Mouse (Mus musculus) stomach, embryonic 16.5 days (tissue): ENCODE measurements at regions not wholly inside any gene's neighbourhood (a gene's known extent, or its start where the extent isn't known, plus 50 kb on each side); places are given as distances from the start of the nearest gene placed in this dataset.

Experiments used
- ATAC-seq: fragments of 200-750 bp; cut with Nextera tagmentation; 2 replicates; pipeline ENCODE4 v1.8.0; 2017; ENCODE audit warnings: moderate number of reproducible peaks, moderate TSS enrichment; ENCODE audit not compliant: insufficient read depth, low FRiP score
- H3K27ac ChIP-seq: fragments of 300-500 bp; sonication (generic); 2 replicates; pipeline ENCODE4 v1.5.1; 2014; ENCODE audit warnings: low read length
- H3K27me3 ChIP-seq: fragments of 300-500 bp; sonication (generic); 2 replicates; pipeline ENCODE4 v1.6.1; 2014; ENCODE audit warnings: low read length, control low read depth, mixed read lengths; ENCODE audit not compliant: control insufficient read depth, insufficient read depth
- H3K36me3 ChIP-seq: fragments of 300-500 bp; sonication (generic); 2 replicates; pipeline ENCODE4 v1.6.1; 2014; ENCODE audit warnings: low read length; ENCODE audit not compliant: control insufficient read depth, insufficient read depth
- H3K4me1 ChIP-seq: fragments of 300-500 bp; sonication (generic); 2 replicates; pipeline ENCODE4 v1.6.1; 2014; ENCODE audit warnings: low read length, control low read depth, mixed read lengths; ENCODE audit not compliant: control insufficient read depth, insufficient read depth
- H3K4me2 ChIP-seq: fragments of 300-500 bp; sonication (generic); 2 replicates; pipeline ENCODE4 v1.6.1; 2014; ENCODE audit warnings: low read depth, low read length, mixed read lengths
- H3K4me3 ChIP-seq: fragments of 300-500 bp; sonication (generic); replicated peaks from 2 replicates; pipeline ENCODE4 v1.5.1; 2014; ENCODE audit warnings: mild to moderate bottlenecking, low read length
- H3K9ac ChIP-seq: fragments of 300-500 bp; sonication (generic); 2 replicates; pipeline ENCODE4 v1.6.1; 2014; ENCODE audit warnings: low read length
- H3K9me3 ChIP-seq: fragments of 300-500 bp; sonication (generic); replicated peaks from 2 replicates; pipeline ENCODE4 v1.6.1; 2016; ENCODE audit warnings: low read length, control low read depth; ENCODE audit not compliant: control insufficient read depth
- WGBS: fragments of 180-500 bp; shearing (Covaris S2); extraction: QIAGEN DNeasy Blood & Tissue Kit; methylation state at CpG from one replicate; pipeline ENCODE4 v1.1.7; 2014; 5-methylcytosine and 5-hydroxymethylcytosine counted together

GRCm38 (mm10) chr14:108199133-108199532, 714.8 kb downstream of the Slitrk1 start:
- H3K4me1 ChIP-seq = no peaks in the 10 kb centered on the region
- WGBS = 23% methylated on average over 2 of the region's 2 CpGs
- no peaks in the 10 kb centered on the region for H3K9me3 ChIP-seq
- H3K27me3 ChIP-seq = no peaks in the 10 kb centered on the region
- no peak for ATAC-seq
- H3K27ac ChIP-seq = no peak overlapping the region
- H3K36me3 ChIP-seq = no peaks in the 10 kb centered on the region
- H3K4me2 ChIP-seq = no peak overlapping the region
- H3K4me3 ChIP-seq = no peak overlapping the region
- no peak overlapping the region for H3K9ac ChIP-seq

DNA sequence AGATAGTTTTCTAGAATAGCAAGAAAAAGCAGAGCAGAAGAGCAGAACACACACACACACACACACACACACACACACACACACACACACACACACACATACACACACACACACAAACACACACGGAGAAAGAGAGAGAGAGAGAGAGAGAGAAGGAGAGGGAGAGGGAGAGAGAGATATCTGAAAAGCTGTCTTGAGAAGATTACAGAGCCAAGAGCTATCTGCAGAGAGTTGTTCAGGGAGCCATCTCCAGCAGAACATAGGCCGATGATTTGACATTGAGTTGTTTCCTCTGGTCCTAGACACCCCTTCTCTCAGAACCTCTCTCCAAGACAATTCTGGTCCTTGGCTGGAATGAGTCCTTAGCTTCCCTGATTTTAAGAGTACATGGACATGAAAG, 733.0 kb downstream of the Slitrk1 start:
- no peak overlapping the region for H3K9ac ChIP-seq
- H3K27ac ChIP-seq = no peak overlapping the region
- no peaks in the 10 kb centered on the region for H3K4me1 ChIP-seq
- no peak for ATAC-seq
- no peak overlapping the region for H3K4me2 ChIP-seq
- WGBS = 76% methylated on average over 2 of the region's 2 CpGs
- no peak overlapping the region for H3K4me3 ChIP-seq
- H3K27me3 ChIP-seq = no peaks in the 10 kb centered on the region
- no peaks in the 10 kb centered on the region for H3K36me3 ChIP-seq
- no peaks in the 10 kb centered on the region for H3K9me3 ChIP-seq

- 89% methylated on average over 2 of the region's 2 CpGs for WGBS
- H3K27me3 ChIP-seq = no peaks in the 10 kb centered on the region
- H3K4me2 ChIP-seq = no peak overlapping the region
- H3K4me1 ChIP-seq = no peaks in the 10 kb centered on the region
- no peak overlapping the region for H3K4me3 ChIP-seq
- no peaks in the 10 kb centered on the region for H3K9me3 ChIP-seq
- ATAC-seq = no peak
- no peaks in the 10 kb centered on the region for H3K36me3 ChIP-seq
- H3K27ac ChIP-seq = no peak overlapping the region
- no peak overlapping the region for H3K9ac ChIP-seq
Measured at GRCm38 (mm10) chr14:108175275-108175860, 738.6 kb downstream of the Slitrk1 start.

DNA sequence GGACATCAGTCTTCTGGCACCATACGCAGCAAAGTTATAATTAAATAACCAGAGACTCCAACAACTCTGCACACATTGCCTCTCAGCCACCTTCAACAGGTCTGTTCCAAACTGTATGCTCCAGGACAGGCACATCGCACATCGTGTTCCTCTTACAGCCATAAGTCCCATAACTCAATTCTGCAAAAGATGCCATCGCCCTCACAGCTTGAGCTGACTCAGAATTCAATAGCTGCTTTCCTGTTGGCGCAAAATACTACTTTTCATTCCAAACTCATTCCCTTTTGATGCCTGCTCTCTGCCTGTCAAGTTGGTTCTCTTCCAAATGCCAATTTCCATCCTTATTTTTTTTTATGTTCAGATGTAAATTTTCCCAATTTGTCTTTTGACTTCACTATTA, 761.0 kb downstream of the Slitrk1 start:
- no peak for ATAC-seq
- H3K4me1 ChIP-seq = no peaks in the 10 kb centered on the region
- H3K9ac ChIP-seq = no peak overlapping the region
- H3K4me3 ChIP-seq = no peak overlapping the region
- H3K36me3 ChIP-seq = no peaks in the 10 kb centered on the region
- 75% methylated on average over 5 of the region's 5 CpGs for WGBS
- H3K27me3 ChIP-seq = no peaks in the 10 kb centered on the region
- H3K4me2 ChIP-seq = no peak overlapping the region
- no peaks in the 10 kb centered on the region for H3K9me3 ChIP-seq
- no peak overlapping the region for H3K27ac ChIP-seq

DNA sequence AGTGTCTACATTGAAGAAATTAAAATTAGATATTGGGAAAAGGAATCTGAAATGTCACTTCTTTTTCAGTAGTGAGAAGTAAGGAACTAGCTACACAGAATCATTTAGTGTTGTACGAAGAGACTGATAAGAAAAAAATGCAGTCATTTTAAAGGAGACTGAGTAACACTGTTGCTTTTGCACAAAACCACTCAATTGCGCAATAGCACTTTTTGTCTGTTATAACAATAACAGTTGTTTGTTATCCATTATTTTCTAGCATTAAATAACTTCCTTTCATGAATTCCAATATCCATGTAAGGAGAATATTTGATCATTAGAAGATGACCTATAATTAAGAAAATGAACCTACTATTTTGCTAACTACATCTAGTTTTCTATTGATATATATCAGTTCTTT, 790.8 kb downstream of the Slitrk1 start:
- no peak for ATAC-seq
- Histone ChIP-seq H3K27me3 (no peaks in the 10 kb centered on the region), H3K27ac (no peak overlapping the region), H3K9ac (no peak overlapping the region), H3K9me3 (no peaks in the 10 kb centered on the region), H3K4me3 (no peak overlapping the region), H3K36me3 (no peaks in the 10 kb centered on the region), H3K4me1 (no peaks in the 10 kb centered on the region), H3K4me2 (no peak overlapping the region)
- 83% methylated on average over 2 of the region's 2 CpGs for WGBS

- no peaks in the 10 kb centered on the region for H3K9me3 ChIP-seq
- no peaks in the 10 kb centered on the region for H3K27me3 ChIP-seq
- no peak overlapping the region for H3K4me2 ChIP-seq
- H3K4me1 ChIP-seq = no peaks in the 10 kb centered on the region
- no peak for ATAC-seq
- no peak overlapping the region for H3K27ac ChIP-seq
- H3K36me3 ChIP-seq = no peaks in the 10 kb centered on the region
- H3K4me3 ChIP-seq = no peak overlapping the region
- H3K9ac ChIP-seq = no peak overlapping the region
- WGBS = 69% methylated on average over 2 of the region's 2 CpGs
Measured at GRCm38 (mm10) chr14:108105009-108105408, 808.9 kb downstream of the Slitrk1 start.

DNA sequence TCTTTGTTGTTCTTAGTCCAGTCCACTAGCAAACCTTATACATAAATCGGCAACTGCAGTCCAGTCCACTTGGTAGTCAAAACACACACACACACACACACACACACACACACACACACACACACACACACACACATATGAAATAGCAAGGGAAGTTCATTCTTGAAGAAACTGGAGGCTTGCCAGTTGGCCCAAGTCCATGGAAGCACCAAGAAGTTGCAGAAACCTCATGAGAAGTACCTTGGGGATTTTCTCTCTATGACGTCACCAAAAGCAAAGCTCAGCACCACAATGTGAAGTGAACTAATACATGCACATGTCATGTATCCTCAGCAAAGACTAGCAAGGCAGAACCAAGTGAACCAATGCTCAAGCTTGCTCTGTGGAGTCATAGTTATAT, 823.0 kb downstream of the Slitrk1 start:
- WGBS = 65% methylated on average over 2 of the region's 2 CpGs
- ATAC-seq = no peak
- H3K4me3 ChIP-seq = no peak overlapping the region

GRCm38 (mm10) chr14:108049997-108050396, 864.0 kb downstream of the Slitrk1 start:
- WGBS = 89% methylated on average over 2 of the region's 2 CpGs
- Histone ChIP-seq H3K9me3 (no peaks in the 10 kb centered on the region), H3K4me3 (no peak overlapping the region), H3K9ac (no peak overlapping the region), H3K4me2 (no peak overlapping the region), H3K27me3 (no peaks in the 10 kb centered on the region), H3K27ac (no peak overlapping the region), H3K36me3 (no peaks in the 10 kb centered on the region), H3K4me1 (no peaks in the 10 kb centered on the region)
- no peak for ATAC-seq

More for the DNA sequence above, 823.0 kb downstream of the Slitrk1 start:
- Histone ChIP-seq H3K4me2 (no peak overlapping the region), H3K9ac (no peak overlapping the region), H3K4me1 (no peaks in the 10 kb centered on the region), H3K27me3 (no peaks in the 10 kb centered on the region), H3K27ac (no peak overlapping the region), H3K9me3 (no peaks in the 10 kb centered on the region), H3K36me3 (no peaks in the 10 kb centered on the region)

GRCm38 (mm10) chr14:108035959-108036358, 878.0 kb downstream of the Slitrk1 start:
- Histone ChIP-seq H3K4me3 (no peak overlapping the region), H3K4me2 (no peak overlapping the region), H3K27ac (no peak overlapping the region), H3K9ac (no peak overlapping the region), H3K27me3 (no peaks in the 10 kb centered on the region), H3K9me3 (no peaks in the 10 kb centered on the region), H3K4me1 (no peaks in the 10 kb centered on the region), H3K36me3 (no peaks in the 10 kb centered on the region)
- ATAC-seq = no peak
- 90% methylated on average over 1 of the region's 1 CpGs for WGBS

GRCm38 (mm10) chr14:108034162-108034561, 879.8 kb downstream of the Slitrk1 start:
- Histone ChIP-seq H3K4me2 (no peak overlapping the region), H3K36me3 (no peaks in the 10 kb centered on the region), H3K9ac (no peak overlapping the region), H3K27ac (no peak overlapping the region), H3K4me1 (no peaks in the 10 kb centered on the region), H3K9me3 (no peaks in the 10 kb centered on the region), H3K4me3 (no peak overlapping the region), H3K27me3 (no peaks in the 10 kb centered on the region)
- ATAC-seq = no peak
- WGBS = 49% methylated on average over 1 of the region's 1 CpGs
